Mouse (Mus musculus): ENCODE data around the gene Pomc. TPM values are rescaled to one million over a fixed set of nuclear protein-coding genes. Genes with fewer than 3 reads are reported as not detected.

Pomc gene
- 1.2 TPM for polyA plus RNA-seq (2014; fragmentation: Illumina TruSeq; extraction: RNeasy Lipid Tissue Mini Kit (QIAGEN cat#74804); ENCODE audit: insufficient read depth, low read depth, low replicate concordance)

DNA sequence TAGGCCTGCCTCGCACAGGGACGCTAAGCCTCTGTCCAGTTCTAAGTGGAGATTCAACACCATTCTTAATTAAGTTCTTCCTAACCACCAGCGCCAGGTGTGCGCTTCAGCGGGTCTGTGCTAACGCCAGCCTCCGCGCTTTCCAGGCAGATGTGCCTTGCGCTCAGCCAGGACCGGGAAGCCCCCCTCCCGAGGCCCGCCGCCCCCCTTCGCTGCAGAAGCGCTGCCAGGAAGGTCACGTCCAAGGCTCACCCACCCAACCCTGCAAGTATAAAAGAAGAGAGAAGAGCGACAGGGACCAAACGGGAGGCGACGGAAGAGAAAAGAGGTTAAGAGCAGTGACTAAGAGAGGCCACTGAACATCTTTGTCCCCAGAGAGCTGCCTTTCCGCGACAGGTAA is at the start of gene Pomc:
Pomc (plus strand) TSS at position 301 of the 400 bp plus-strand sequence.

Other genes starting within 250 kb of the Pomc start
- gene Dnmt3a, start 148.9 kb upstream of the Pomc start, polyA plus RNA-seq (2014; fragmentation: Illumina TruSeq; extraction: RNeasy Lipid Tissue Mini Kit (QIAGEN cat#74804); ENCODE audit: insufficient read depth, low read depth, low replicate concordance), result 4.2 TPM
- 1.7 TPM for gene Efr3b, start 84.0 kb downstream of the Pomc start, polyA plus RNA-seq (2014; fragmentation: Illumina TruSeq; extraction: RNeasy Lipid Tissue Mini Kit (QIAGEN cat#74804); ENCODE audit: insufficient read depth, low read depth, low replicate concordance)
- gene Dnajc27, start 127.6 kb downstream of the Pomc start, polyA plus RNA-seq (2014; fragmentation: Illumina TruSeq; extraction: RNeasy Lipid Tissue Mini Kit (QIAGEN cat#74804); ENCODE audit: insufficient read depth, low read depth, low replicate concordance), result 3.3 TPM
- 7.8 TPM for gene Adcy3, start 178.2 kb downstream of the Pomc start, polyA plus RNA-seq (2014; fragmentation: Illumina TruSeq; extraction: RNeasy Lipid Tissue Mini Kit (QIAGEN cat#74804); ENCODE audit: insufficient read depth, low read depth, low replicate concordance)